Mouse (Mus musculus): ENCODE results near the gene Mettl8. TPM values are rescaled to one million over a fixed set of nuclear protein-coding genes. Genes with fewer than 3 reads are reported as not detected.

The Mettl8 gene
- polyA plus RNA-seq, 1 experiment from 2014 or later, result 10.0 TPM

GRCm38 (mm10) chr2:70998771-70999170, 56.6 kb downstream of the Mettl8 start:
- no peaks in the 10 kb centered on the region for H3K36me3 ChIP-seq (ENCODE audit: control insufficient read depth, insufficient read depth, low read length)
- 43% methylated on average over 2 of the region's 2 CpGs for WGBS

DNA sequence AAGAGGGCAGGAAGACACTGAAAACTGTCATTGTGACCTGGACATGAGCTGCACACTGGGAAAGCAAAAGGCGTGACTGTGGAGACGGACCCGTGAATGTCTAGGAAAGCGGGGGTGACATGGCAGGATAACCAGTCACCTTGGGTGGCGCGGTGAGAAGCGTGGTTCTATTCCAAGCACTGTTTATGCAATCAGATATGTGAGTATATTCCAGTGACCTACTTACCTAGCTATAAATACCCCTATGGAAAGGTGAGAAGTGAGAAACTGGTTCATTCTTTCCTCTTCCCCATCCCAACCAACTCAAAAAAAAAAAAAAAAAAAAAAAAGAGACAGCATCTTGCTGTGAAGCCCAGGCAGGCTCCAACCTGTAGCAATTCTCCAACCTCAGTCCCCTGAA, 58.9 kb downstream of the Mettl8 start:
- Histone ChIP-seq H3K4me2 (ENCODE audit: low read length) (no peak overlapping the region), H3K36me3 (ENCODE audit: control insufficient read depth, insufficient read depth, low read length) (no peaks in the 10 kb centered on the region), H3K27ac (replicated peaks in 1 of 2; ENCODE audit: control insufficient read depth in 1 of 2, insufficient read depth in 1 of 2, low read depth in 2 of 2, low read length in 2 of 2) (peak overlapping the region in 1 of 2 experiments; percentile 29; a peak in 2 of 4 replicates), H3K4me3 (ENCODE audit: control insufficient read depth in 1 of 2, insufficient read depth in 1 of 2, low read depth in 1 of 2, low read length in 2 of 2) (no peak overlapping the region), H3K9ac (ENCODE audit: low read length) (no peak overlapping the region), H3K9me3 (ENCODE audit: control insufficient read depth, low read length) (no peaks in the 10 kb centered on the region), H3K4me1 (ENCODE audit: control insufficient read depth in 2 of 2, insufficient read depth in 2 of 2, low read length in 2 of 2) (peaks cover 11 to 12% of the 10 kb centered on the region in 2 experiments), H3K27me3 (ENCODE audit: control insufficient read depth, insufficient read depth, low read length) (no peaks in the 10 kb centered on the region)
- 60% methylated on average over 7 of the region's 7 CpGs for WGBS
- ATAC-seq (ENCODE audit: insufficient number of reproducible peaks, insufficient read depth, low FRiP score, low read depth), result no peak

More at GRCm38 (mm10) chr2:70998771-70999170, 56.6 kb downstream of the Mettl8 start:
- H3K9me3 ChIP-seq (ENCODE audit: control insufficient read depth, low read length), result no peaks in the 10 kb centered on the region
- no peak overlapping the region for H3K9ac ChIP-seq (ENCODE audit: low read length)
- H3K4me2 ChIP-seq (ENCODE audit: low read length), result no peak overlapping the region
- no peak for ATAC-seq (ENCODE audit: insufficient number of reproducible peaks, insufficient read depth, low FRiP score, low read depth)
- no peaks in the 10 kb centered on the region for H3K27me3 ChIP-seq (ENCODE audit: control insufficient read depth, insufficient read depth, low read length)
- no peak overlapping the region for H3K4me3 ChIP-seq (ENCODE audit: control insufficient read depth in 1 of 2, insufficient read depth in 1 of 2, low read depth in 1 of 2, low read length in 2 of 2)
- H3K27ac ChIP-seq (replicated peaks in 1 of 2; ENCODE audit: control insufficient read depth in 1 of 2, insufficient read depth in 1 of 2, low read depth in 2 of 2, low read length in 2 of 2), result peak overlapping the region in 1 of 2 experiments; percentile 44; a peak in 1 of 4 replicates
- H3K4me1 ChIP-seq (ENCODE audit: control insufficient read depth in 2 of 2, insufficient read depth in 2 of 2, low read length in 2 of 2), result peaks cover 4 to 5% of the 10 kb centered on the region in 2 experiments; a peak in 1 of 4 replicates

DNA sequence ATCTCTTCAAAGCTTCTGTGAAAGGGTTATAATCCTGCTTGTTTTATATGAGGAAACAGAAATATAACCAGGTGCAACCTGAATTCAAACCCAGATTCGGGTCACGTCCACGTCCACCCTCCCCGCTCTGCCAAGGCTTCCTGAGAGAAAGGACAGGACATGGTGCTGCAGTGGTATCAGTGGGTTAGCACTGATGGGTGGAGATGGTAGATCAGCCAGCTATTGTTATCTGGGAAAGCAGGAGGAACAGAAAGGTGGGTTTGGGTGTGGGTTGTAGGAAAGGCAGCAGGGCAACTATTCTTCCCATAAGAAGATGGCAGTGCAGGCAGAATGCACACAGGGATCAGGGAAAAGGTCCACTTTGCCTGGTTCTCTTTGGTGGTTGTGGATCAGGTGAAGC, 59.5 kb downstream of the Mettl8 start:
- Histone ChIP-seq H3K4me2 (ENCODE audit: low read length) (no peak overlapping the region), H3K4me3 (ENCODE audit: control insufficient read depth in 1 of 2, insufficient read depth in 1 of 2, low read depth in 1 of 2, low read length in 2 of 2) (no peak overlapping the region), H3K36me3 (ENCODE audit: control insufficient read depth, insufficient read depth, low read length) (no peaks in the 10 kb centered on the region), H3K9me3 (ENCODE audit: control insufficient read depth, low read length) (no peaks in the 10 kb centered on the region), H3K27me3 (ENCODE audit: control insufficient read depth, insufficient read depth, low read length) (no peaks in the 10 kb centered on the region), H3K9ac (ENCODE audit: low read length) (no peak overlapping the region), H3K27ac (replicated peaks in 1 of 2; ENCODE audit: control insufficient read depth in 1 of 2, insufficient read depth in 1 of 2, low read depth in 2 of 2, low read length in 2 of 2) (peak overlapping the region in 1 of 2 experiments; percentile 29; a peak in 1 of 4 replicates), H3K4me1 (ENCODE audit: control insufficient read depth in 2 of 2, insufficient read depth in 2 of 2, low read length in 2 of 2) (peaks cover 15 to 16% of the 10 kb centered on the region in 2 experiments)
- 93% methylated on average over 4 of the region's 4 CpGs for WGBS
- no peak for ATAC-seq (ENCODE audit: insufficient number of reproducible peaks, insufficient read depth, low FRiP score, low read depth)

- Histone ChIP-seq H3K27ac (replicated peaks in 1 of 2; ENCODE audit: control insufficient read depth in 1 of 2, insufficient read depth in 1 of 2, low read depth in 2 of 2, low read length in 2 of 2) (no peak overlapping the region), H3K27me3 (ENCODE audit: control insufficient read depth, insufficient read depth, low read length) (no peaks in the 10 kb centered on the region), H3K36me3 (ENCODE audit: control insufficient read depth, insufficient read depth, low read length) (no peaks in the 10 kb centered on the region), H3K4me3 (ENCODE audit: control insufficient read depth in 1 of 2, insufficient read depth in 1 of 2, low read depth in 1 of 2, low read length in 2 of 2) (no peak overlapping the region), H3K4me2 (ENCODE audit: low read length) (no peak overlapping the region), H3K9ac (ENCODE audit: low read length) (no peak overlapping the region), H3K9me3 (ENCODE audit: control insufficient read depth, low read length) (no peaks in the 10 kb centered on the region), H3K4me1 (ENCODE audit: control insufficient read depth in 2 of 2, insufficient read depth in 2 of 2, low read length in 2 of 2) (peaks cover 25 to 31% of the 10 kb centered on the region in 2 experiments)
- 38% methylated on average over 3 of the region's 3 CpGs for WGBS
- no peak for ATAC-seq (ENCODE audit: insufficient number of reproducible peaks, insufficient read depth, low FRiP score, low read depth)
These were observed 61.6 kb downstream of the Mettl8 start for GRCm38 (mm10) chr2:70993740-70994139.

DNA sequence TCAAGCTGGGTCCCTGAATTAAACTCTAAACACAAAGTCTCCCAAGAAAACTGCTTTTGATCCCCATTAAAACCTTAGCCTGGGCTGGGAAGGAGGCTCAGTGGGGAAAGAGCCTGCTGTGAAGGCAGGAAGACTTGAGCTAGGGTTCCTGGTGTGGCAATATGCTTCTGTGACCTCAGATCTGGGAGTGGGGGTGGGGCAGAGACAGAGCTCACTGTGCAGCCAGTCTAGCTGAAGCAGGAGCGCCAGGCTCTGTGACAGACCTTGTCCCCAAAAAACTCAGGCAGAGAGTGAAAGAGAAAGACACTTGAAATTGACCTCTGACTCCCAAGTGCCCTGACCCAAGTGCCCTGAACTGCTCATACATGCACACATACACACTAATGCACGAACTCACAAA, 62.7 kb downstream of the Mettl8 start:
- no peak for ATAC-seq (ENCODE audit: insufficient number of reproducible peaks, insufficient read depth, low FRiP score, low read depth)
- Histone ChIP-seq H3K27ac (replicated peaks in 1 of 2; ENCODE audit: control insufficient read depth in 1 of 2, insufficient read depth in 1 of 2, low read depth in 2 of 2, low read length in 2 of 2) (0 out of 4 replicates have a peak overlapping the region, but pooled peaks of 1 of the 2 experiments have one; percentile 22), H3K4me1 (ENCODE audit: control insufficient read depth in 2 of 2, insufficient read depth in 2 of 2, low read length in 2 of 2) (peaks cover 25 to 36% of the 10 kb centered on the region in 2 experiments), H3K36me3 (ENCODE audit: control insufficient read depth, insufficient read depth, low read length) (no peaks in the 10 kb centered on the region), H3K9ac (ENCODE audit: low read length) (no peak overlapping the region), H3K27me3 (ENCODE audit: control insufficient read depth, insufficient read depth, low read length) (no peaks in the 10 kb centered on the region), H3K4me2 (ENCODE audit: low read length) (no peak overlapping the region), H3K4me3 (ENCODE audit: control insufficient read depth in 1 of 2, insufficient read depth in 1 of 2, low read depth in 1 of 2, low read length in 2 of 2) (no peak overlapping the region), H3K9me3 (ENCODE audit: control insufficient read depth, low read length) (no peaks in the 10 kb centered on the region)
- WGBS, result 72% methylated on average over 2 of the region's 2 CpGs

- peak; percentile 54 for ATAC-seq (ENCODE audit: insufficient number of reproducible peaks, insufficient read depth, low FRiP score, low read depth)
- WGBS, result 12% methylated on average over 4 of the region's 4 CpGs
These were observed 65.2 kb downstream of the Mettl8 start for GRCm38 (mm10) chr2:70990196-70990595.

DNA sequence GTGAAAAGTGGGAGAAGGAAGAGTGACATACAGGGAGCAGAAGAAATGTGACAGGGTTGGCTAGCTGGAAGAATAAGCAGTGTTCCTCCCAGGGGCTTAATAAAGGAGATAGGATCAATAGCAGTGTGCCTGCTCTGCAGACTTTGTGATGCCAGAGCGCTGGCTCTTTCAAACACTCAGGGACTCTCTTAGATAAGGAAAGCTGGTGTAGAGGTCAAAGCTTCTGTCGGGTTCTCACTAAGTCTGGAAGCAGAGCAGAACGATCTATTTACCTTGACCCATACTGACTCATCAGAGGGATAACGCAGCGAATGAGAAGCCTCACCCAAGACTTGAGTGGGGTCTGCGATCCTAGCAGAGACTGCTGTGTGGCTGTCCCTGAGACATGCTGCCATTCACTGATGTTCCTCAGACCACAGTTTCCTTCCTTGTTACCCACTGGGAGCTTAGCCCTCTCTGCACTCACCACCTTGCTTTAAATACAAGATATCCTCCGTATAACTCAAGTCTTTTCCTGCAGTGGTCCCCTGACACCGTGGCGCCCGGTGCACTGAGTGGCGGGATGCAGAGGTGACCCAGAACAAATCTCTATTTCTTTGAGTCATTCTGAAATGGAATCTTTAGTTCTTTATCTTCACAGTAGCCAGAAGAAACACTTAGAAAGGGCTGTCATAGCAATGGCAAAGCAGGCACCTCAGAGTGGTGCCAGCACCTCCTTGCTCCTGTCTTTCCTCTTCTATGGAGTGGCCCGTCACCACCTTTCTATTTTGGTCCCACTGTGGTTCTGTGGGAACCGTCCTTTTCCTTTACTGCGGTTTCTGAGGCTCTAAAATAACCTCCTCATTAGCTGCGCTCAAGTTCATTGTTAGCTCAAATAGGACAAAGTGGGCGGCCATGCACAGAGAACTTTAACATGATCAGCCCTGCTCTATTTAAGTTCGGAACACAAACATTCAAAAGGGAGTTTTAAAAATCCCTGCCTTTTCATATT, 65.9 kb downstream of the Mettl8 start:
- Histone ChIP-seq H3K9ac (ENCODE audit: low read length) (peak overlapping the region; percentile 38), H3K9me3 (ENCODE audit: control insufficient read depth, low read length) (no peaks in the 10 kb centered on the region), H3K4me1 (ENCODE audit: control insufficient read depth in 2 of 2, insufficient read depth in 2 of 2, low read length in 2 of 2) (peaks cover 24 to 35% of the 10 kb centered on the region in 2 experiments), H3K36me3 (ENCODE audit: control insufficient read depth, insufficient read depth, low read length) (no peaks in the 10 kb centered on the region), H3K4me3 (ENCODE audit: control insufficient read depth in 1 of 2, insufficient read depth in 1 of 2, low read depth in 1 of 2, low read length in 2 of 2) (peak overlapping the region; percentile 10 to 24), H3K27ac (replicated peaks in 1 of 2; ENCODE audit: control insufficient read depth in 1 of 2, insufficient read depth in 1 of 2, low read depth in 2 of 2, low read length in 2 of 2) (peak overlapping the region; percentile 92 to 93), H3K27me3 (ENCODE audit: control insufficient read depth, insufficient read depth, low read length) (no peaks in the 10 kb centered on the region), H3K4me2 (ENCODE audit: low read length) (peak overlapping the region; percentile 60)
- 14% methylated on average over 17 of the region's 17 CpGs for WGBS
- ATAC-seq (ENCODE audit: insufficient number of reproducible peaks, insufficient read depth, low FRiP score, low read depth), result peak; percentile 93

More at GRCm38 (mm10) chr2:70990196-70990595, 65.2 kb downstream of the Mettl8 start:
- Histone ChIP-seq H3K27ac (replicated peaks in 1 of 2; ENCODE audit: control insufficient read depth in 1 of 2, insufficient read depth in 1 of 2, low read depth in 2 of 2, low read length in 2 of 2) (peak overlapping the region; percentile 92 to 93), H3K4me2 (ENCODE audit: low read length) (peak overlapping the region; percentile 60), H3K9me3 (ENCODE audit: control insufficient read depth, low read length) (no peaks in the 10 kb centered on the region), H3K36me3 (ENCODE audit: control insufficient read depth, insufficient read depth, low read length) (no peaks in the 10 kb centered on the region), H3K9ac (ENCODE audit: low read length) (no peak overlapping the region), H3K27me3 (ENCODE audit: control insufficient read depth, insufficient read depth, low read length) (no peaks in the 10 kb centered on the region), H3K4me1 (ENCODE audit: control insufficient read depth in 2 of 2, insufficient read depth in 2 of 2, low read length in 2 of 2) (peaks cover 24 to 35% of the 10 kb centered on the region in 2 experiments), H3K4me3 (ENCODE audit: control insufficient read depth in 1 of 2, insufficient read depth in 1 of 2, low read depth in 1 of 2, low read length in 2 of 2) (no peak overlapping the region)

Measured in heart, embryonic 14.5 days (tissue).